Mouse (Mus musculus) activated CD4-positive, CD25-positive, alpha-beta regulatory T cell, adult 4 months (primary cell): ENCODE measurements around the gene Atg16l2. TPM values are rescaled to one million over a fixed set of nuclear protein-coding genes. Genes with fewer than 3 reads are reported as not detected.
A peak's percentile ranks its signal among the peaks of the same experiment; 100 is the strongest.

Experiments used
- ATAC-seq: one replicate; pipeline ENCODE4 v1.8.0; 2017
- polyA plus RNA-seq, 2 experiments: library from polyadenylated mRNA; unstranded; fragments of 100-300 nt; shearing (Covaris generic); gene quantifications; one replicate each; pipeline ENCODE4 v1.2.1; 2017

The Atg16l2 gene
- polyA plus RNA-seq, 2 experiments from 2014 or later, result 38.2 to 56.7 TPM

DNA sequence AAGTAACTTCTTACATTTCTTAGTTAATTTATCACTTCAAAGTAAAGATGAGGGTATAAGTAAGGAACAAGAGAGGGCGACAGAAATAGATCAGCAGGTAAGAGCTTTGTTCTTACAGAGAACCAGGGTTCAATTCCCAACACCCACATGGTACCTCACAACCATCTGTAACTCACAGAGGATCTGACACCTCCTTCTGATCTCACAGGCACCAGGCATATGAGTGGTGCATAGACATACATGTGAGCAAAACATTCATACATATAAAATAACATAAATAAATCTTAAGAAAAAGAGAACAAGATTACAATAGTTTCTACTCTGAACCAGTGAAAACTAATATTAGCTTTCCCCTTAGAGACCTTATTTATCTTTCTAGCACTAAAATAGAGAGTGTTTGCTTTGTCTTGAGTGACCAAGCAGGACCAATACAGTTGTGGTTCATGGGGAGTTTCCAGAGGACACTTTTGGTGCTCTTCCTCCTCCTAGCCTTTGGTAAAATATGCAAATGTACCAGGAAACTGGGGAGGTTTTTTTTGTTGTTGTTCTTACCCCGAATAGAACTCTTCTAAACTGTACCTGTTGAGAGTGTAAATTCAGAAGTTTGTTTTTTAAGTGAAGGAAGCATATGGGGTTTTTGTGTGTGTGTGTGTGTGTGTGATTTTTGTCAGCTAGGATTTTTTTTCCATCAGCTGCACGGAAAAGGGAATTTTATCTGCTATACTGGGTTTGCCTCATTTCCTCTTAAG is 88.4 kb downstream of the Atg16l2 start:
- ATAC-seq, result peak; percentile 57

Other genes with a start within 250 kb of the Atg16l2 start
- gene Fchsd2, start 209.4 kb downstream of the Atg16l2 start, polyA plus RNA-seq, result 10 to 100 TPM; 31.3 to 40.6 TPM
- gene Stard10, start 14.8 kb upstream of the Atg16l2 start, polyA plus RNA-seq, result 1 to 10 TPM; 2.5 to 2.9 TPM
- 10 to 100 TPM; 27.1 to 51.2 TPM for gene Arap1, start 45.8 kb upstream of the Atg16l2 start, polyA plus RNA-seq
- gene Gm45837, start 108.6 kb upstream of the Atg16l2 start, polyA plus RNA-seq, result 10 to 100 TPM; 15.9 to 22.1 TPM
- gene Pde2a, start 119.4 kb upstream of the Atg16l2 start, polyA plus RNA-seq, result 10 to 100 TPM; 13.4 to 18.5 TPM